Mouse (Mus musculus): ENCODE measurements around the gene Olfr1274-ps. TPM values are rescaled to one million over a fixed set of nuclear protein-coding genes. Genes with fewer than 3 reads are reported as not detected.
"Not testable (repeated sequence)": the region's sequence is repeated elsewhere in the genome, so short reads cannot be mapped to it uniquely, and the experiment has no call there.

Olfr1274-ps gene
- not detected in 2 replicates for polyA plus RNA-seq (2015; fragmentation: Nextera tagmentation; extraction: Ambion mirVana)

DNA sequence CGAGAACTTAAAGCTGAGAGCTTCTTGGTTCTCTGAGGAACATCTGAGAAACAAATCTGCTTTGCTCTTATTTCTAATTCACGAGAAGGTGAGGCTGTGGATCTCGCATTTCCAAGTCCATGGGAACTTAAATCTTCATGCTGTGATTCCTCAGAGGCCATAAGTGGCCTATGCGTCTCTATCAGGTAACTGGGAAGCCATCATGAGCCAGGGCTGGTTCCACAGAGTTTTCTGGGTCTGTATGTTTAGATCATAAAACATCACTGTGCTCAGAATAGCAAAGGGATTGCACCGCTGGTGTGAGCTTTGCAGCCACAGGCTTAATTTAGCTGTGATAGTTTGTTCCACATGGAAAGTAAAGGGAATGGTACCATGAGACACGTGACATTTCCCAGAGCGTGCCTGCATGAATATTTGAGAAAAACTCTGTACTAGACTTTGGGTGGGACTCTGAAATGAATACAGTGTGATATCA lies at the start of gene Olfr1274-ps:
Olfr1274-ps (plus strand) TSS at position 51 of the 475 bp plus-strand sequence.
- H3K4me3 ChIP-seq; H3K4me2 ChIP-seq; H3K27me3 ChIP-seq; ATAC-seq (ENCODE audit: insufficient number of reproducible peaks, low FRiP score, low TSS enrichment, low read depth); H3K4me1 ChIP-seq; H3K9ac ChIP-seq; H3K9me3 ChIP-seq; H3K27ac ChIP-seq; H3K36me3 ChIP-seq: not testable (repeated sequence)
- WGBS = 81% methylated on average over 6 of the region's 7 CpGs

DNA sequence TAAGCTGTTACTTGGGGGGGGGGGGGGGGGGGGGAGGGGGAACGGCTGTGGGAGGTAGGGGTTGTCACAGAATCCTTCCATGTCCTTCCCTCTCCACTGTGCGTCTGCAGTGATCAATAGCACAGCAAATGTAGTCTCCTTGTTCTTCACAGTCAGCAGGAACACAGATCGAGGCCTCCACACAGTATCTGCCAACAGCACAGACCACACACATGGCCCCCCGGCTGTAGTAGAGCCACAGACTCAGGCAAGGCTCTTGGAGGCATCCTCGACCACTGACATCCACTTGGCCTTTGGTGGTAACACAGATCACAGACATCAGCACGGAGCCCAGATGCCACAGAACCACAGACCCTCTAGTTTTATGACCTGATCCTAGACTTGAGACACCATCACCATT lies 47.4 kb upstream of the Olfr1274-ps start:
- H3K9ac ChIP-seq; ATAC-seq (ENCODE audit: insufficient number of reproducible peaks, low FRiP score, low TSS enrichment, low read depth); H3K9me3 ChIP-seq; H3K4me3 ChIP-seq; H3K4me2 ChIP-seq; H3K4me1 ChIP-seq; H3K27me3 ChIP-seq; H3K27ac ChIP-seq; H3K36me3 ChIP-seq: not testable (repeated sequence)
- WGBS = no CpG with 5 or more reads among the region's 6 CpGs

- WGBS = no CpG with 5 or more reads among the region's 3 CpGs
- not testable (repeated sequence) for H3K4me3 ChIP-seq; ATAC-seq (ENCODE audit: insufficient number of reproducible peaks, low FRiP score, low TSS enrichment, low read depth)
These were observed 46.9 kb upstream of the Olfr1274-ps start for GRCm38 (mm10) chr2:90351540-90351939.

GRCm38 (mm10) chr2:90359229-90359628 lies 39.3 kb upstream of the Olfr1274-ps start:
- H3K4me1 ChIP-seq; H3K9ac ChIP-seq; H3K4me3 ChIP-seq; H3K9me3 ChIP-seq; ATAC-seq (ENCODE audit: insufficient number of reproducible peaks, low FRiP score, low TSS enrichment, low read depth); H3K27ac ChIP-seq; H3K36me3 ChIP-seq; H3K4me2 ChIP-seq; H3K27me3 ChIP-seq: not testable (repeated sequence)
- no CpG with 5 or more reads among the region's 5 CpGs for WGBS

More at GRCm38 (mm10) chr2:90351540-90351939, 46.9 kb upstream of the Olfr1274-ps start:
- H3K36me3 ChIP-seq, H3K4me1 ChIP-seq, H3K9me3 ChIP-seq, H3K9ac ChIP-seq, H3K27ac ChIP-seq, H3K27me3 ChIP-seq, H3K4me2 ChIP-seq: not testable (repeated sequence)

GRCm38 (mm10) chr2:90360199-90360598 lies 38.3 kb upstream of the Olfr1274-ps start:
- not testable (repeated sequence) for H3K9ac ChIP-seq; H3K4me3 ChIP-seq; H3K4me2 ChIP-seq; H3K27ac ChIP-seq; H3K4me1 ChIP-seq; H3K36me3 ChIP-seq; ATAC-seq (ENCODE audit: insufficient number of reproducible peaks, low FRiP score, low TSS enrichment, low read depth); H3K27me3 ChIP-seq; H3K9me3 ChIP-seq
- WGBS = no CpG with 5 or more reads among the region's 4 CpGs

DNA sequence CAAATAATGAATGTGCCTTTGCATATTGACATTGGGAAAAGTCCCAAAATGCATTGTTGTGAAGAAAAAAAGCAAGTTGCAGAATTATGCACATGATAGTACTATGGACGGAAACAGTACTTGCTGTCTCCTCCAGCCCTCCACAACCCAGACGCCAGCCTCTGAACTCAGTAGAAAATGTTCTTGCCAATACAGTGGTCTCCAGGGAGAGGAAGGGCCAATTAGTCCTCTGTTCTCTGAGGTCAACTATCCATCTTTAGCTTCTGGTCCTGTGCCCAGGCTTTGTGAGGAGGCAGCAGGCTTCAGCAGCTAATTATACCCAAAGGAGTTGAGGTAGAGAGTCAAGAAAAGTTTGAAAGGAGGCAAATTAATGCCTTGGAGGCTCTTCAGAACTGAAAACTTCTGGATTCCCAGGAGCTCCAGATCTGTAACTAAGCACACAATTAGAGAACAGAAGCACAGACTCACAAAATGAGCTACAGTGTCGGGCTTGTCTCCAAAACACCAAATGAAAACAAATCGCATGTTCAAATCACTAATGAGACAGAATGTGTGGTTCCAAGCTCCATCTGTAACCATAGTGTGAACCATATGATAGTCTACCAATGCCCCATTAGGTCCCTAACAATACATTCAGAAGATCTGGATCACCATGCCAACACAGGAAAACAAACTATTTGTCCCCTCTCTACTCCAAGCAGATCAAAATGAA lies 15.8 kb downstream of the Olfr1274-ps start:
- not testable (repeated sequence) for H3K4me2 ChIP-seq; H3K4me3 ChIP-seq; H3K27me3 ChIP-seq; H3K9ac ChIP-seq; H3K36me3 ChIP-seq; H3K9me3 ChIP-seq; H3K4me1 ChIP-seq; ATAC-seq (ENCODE audit: insufficient number of reproducible peaks, low FRiP score, low TSS enrichment, low read depth); H3K27ac ChIP-seq
- WGBS = 64% methylated on average over 3 of the region's 4 CpGs

- H3K9ac ChIP-seq; H3K27ac ChIP-seq; ATAC-seq (ENCODE audit: insufficient number of reproducible peaks, low FRiP score, low TSS enrichment, low read depth); H3K4me3 ChIP-seq; H3K4me1 ChIP-seq; H3K27me3 ChIP-seq; H3K4me2 ChIP-seq; H3K9me3 ChIP-seq; H3K36me3 ChIP-seq: not testable (repeated sequence)
- WGBS = 85% methylated on average over 6 of the region's 6 CpGs
These were observed 23.8 kb downstream of the Olfr1274-ps start for GRCm38 (mm10) chr2:90422282-90422681.

DNA sequence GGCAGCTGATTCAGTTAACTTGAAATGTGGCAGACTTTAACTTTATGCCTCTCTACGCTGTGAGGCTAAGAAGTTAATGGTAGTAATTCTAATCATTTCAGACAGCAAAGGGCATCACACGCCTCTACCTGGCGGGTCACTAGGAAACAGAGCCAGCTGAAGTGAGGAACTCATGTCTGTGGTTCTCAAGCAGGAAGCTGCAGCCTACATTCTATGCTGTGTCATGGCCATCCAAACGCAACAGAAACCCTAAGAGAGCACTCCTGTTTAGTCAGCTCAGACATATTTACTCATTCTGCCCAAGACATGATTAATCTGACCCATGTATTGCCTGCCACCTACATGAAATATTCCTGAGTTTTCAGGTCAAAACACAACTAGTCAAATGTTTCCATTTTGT lies 26.5 kb downstream of the Olfr1274-ps start:
- not testable (repeated sequence) for H3K4me2 ChIP-seq; H3K4me1 ChIP-seq; H3K27ac ChIP-seq; H3K9ac ChIP-seq; H3K27me3 ChIP-seq; ATAC-seq (ENCODE audit: insufficient number of reproducible peaks, low FRiP score, low TSS enrichment, low read depth); H3K36me3 ChIP-seq; H3K4me3 ChIP-seq; H3K9me3 ChIP-seq
- no CpG with 5 or more reads among the region's 4 CpGs for WGBS

DNA sequence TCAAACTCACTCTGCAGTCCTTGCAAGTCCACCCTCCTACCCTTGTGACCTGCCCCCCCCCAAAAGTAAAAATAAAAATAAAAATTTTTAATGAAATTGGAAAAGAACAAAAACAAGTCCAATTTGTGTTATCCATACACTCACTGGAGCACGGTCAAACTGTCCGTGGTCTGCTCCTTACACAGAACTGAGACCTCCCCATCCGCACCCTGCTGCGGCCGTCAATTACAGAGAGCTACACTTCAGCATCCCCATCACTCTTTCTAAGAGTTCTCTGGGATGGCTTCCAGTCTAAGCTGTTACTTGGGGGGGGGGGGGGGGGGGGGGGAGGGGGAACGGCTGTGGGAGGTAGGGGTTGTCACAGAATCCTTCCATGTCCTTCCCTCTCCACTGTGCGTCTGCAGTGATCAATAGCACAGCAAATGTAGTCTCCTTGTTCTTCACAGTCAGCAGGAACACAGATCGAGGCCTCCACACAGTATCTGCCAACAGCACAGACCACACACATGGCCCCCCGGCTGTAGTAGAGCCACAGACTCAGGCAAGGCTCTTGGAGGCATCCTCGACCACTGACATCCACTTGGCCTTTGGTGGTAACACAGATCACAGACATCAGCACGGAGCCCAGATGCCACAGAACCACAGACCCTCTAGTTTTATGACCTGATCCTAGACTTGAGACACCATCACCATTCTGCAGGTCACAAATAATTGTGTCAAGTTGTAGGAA lies 30.7 kb downstream of the Olfr1274-ps start:
- not testable (repeated sequence) for H3K27ac ChIP-seq; H3K36me3 ChIP-seq; H3K4me3 ChIP-seq; H3K9ac ChIP-seq; H3K4me2 ChIP-seq; H3K9me3 ChIP-seq; H3K4me1 ChIP-seq; H3K27me3 ChIP-seq; ATAC-seq (ENCODE audit: insufficient number of reproducible peaks, low FRiP score, low TSS enrichment, low read depth)
- WGBS = 72% methylated on average over 2 of the region's 11 CpGs

DNA sequence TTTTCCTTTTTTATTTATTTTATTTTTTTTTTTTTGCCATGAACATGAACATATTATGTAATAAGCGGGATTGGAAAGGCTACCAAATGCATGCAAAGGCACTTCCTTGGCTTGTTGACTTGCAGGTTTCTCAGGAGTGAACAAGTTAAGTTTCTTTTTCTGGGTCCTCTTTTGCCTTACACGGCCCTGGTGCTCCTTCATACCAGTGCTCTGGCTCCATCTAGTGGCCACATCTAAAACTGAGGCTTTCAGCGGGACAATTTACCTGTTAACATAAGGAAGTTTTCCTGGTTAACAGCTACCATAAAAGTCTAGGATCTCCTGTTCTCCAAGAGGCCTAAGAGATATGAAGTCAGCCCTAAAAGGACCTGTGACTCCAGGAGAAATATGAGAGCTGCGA lies 31.3 kb downstream of the Olfr1274-ps start:
- not testable (repeated sequence) for H3K4me3 ChIP-seq; H3K36me3 ChIP-seq; H3K4me1 ChIP-seq; H3K27ac ChIP-seq; H3K4me2 ChIP-seq; H3K9me3 ChIP-seq; H3K27me3 ChIP-seq; H3K9ac ChIP-seq; ATAC-seq (ENCODE audit: insufficient number of reproducible peaks, low FRiP score, low TSS enrichment, low read depth)
- WGBS = no CpG with 5 or more reads among the region's 4 CpGs

GRCm38 (mm10) chr2:90437453-90437852 lies 39.0 kb downstream of the Olfr1274-ps start:
- not testable (repeated sequence) for H3K9ac ChIP-seq; H3K9me3 ChIP-seq; H3K27ac ChIP-seq; H3K36me3 ChIP-seq; ATAC-seq (ENCODE audit: insufficient number of reproducible peaks, low FRiP score, low TSS enrichment, low read depth); H3K4me3 ChIP-seq; H3K4me1 ChIP-seq; H3K4me2 ChIP-seq; H3K27me3 ChIP-seq
- 90% methylated on average over 1 of the region's 5 CpGs for WGBS

- H3K36me3 ChIP-seq; H3K9ac ChIP-seq; H3K27me3 ChIP-seq; H3K4me3 ChIP-seq; H3K27ac ChIP-seq; H3K4me2 ChIP-seq; ATAC-seq (ENCODE audit: insufficient number of reproducible peaks, low FRiP score, low TSS enrichment, low read depth); H3K4me1 ChIP-seq; H3K9me3 ChIP-seq: not testable (repeated sequence)
These were observed 41.7 kb downstream of the Olfr1274-ps start for GRCm38 (mm10) chr2:90440169-90440568.
